Mouse (Mus musculus) heart, postnatal 36 days (tissue): Measurements from ENCODE around the gene Def6. TPM values are rescaled to one million over a fixed set of nuclear protein-coding genes. Genes with fewer than 3 reads are reported as not detected.
A peak's percentile ranks its signal among the peaks of the same experiment; 100 is the strongest.

Source experiments
- DNase-seq, 2 experiments: peaks; one replicate each; pipeline ENCODE4 v3.0.0; 2021 to 2022
- intact Hi-C: fragments of 180-260 bp; cut with DNase I; formaldehyde crosslinking; loops from one replicate; pipeline ENCODE4 v1.15.1; 2025
- total RNA-seq, 2 experiments: library from RNA; stranded (reverse); gene quantifications; 2 replicates each; pipeline ENCODE4 v1.2.3; 2021

The Def6 gene
- total RNA-seq, 2 experiments from 2014 or later, result 3.1 to 3.2 TPM

- intact Hi-C loops, result loop anchor here (2.0 kb wide), 1 partner anchor 13 kb away; no protein-coding TSS in a partner anchor
- peak; percentile 36 to 63 for DNase-seq
Observed at GRCm38 (mm10) chr17:28235982-28236635, 28.5 kb downstream of the Def6 start.

- intact Hi-C loops, result no loop called here
Observed at GRCm38 (mm10) chr17:28236636-28237015, 29.0 kb downstream of the Def6 start.

DNA sequence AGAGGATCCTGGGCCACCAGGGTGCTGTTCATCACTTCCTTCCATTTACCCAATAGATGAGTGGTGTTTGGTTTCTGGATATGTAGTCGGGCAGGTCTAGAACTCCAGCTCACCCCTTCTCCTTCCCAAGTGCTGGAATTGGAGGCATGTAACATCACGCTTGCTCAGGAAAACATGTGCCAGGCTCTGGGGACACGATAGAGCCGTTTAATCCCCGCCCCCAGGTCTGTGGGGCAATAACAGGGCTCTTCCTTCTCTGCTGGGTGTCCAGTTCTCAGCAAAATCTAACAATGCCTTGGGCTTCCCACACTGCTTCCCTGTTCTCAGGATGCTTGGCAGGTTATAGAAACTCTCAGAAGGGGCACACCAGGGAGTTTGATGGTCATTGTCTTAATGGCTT, 29.8 kb downstream of the Def6 start:
- DNase-seq, result no peak
- intact Hi-C loops, result no loop called here

More at GRCm38 (mm10) chr17:28236636-28237015, 29.0 kb downstream of the Def6 start:
- DNase-seq, result no peak

GRCm38 (mm10) chr17:28237874-28238273, 30.3 kb downstream of the Def6 start:
- DNase-seq, result no peak
- intact Hi-C loops, result no loop called here

DNA sequence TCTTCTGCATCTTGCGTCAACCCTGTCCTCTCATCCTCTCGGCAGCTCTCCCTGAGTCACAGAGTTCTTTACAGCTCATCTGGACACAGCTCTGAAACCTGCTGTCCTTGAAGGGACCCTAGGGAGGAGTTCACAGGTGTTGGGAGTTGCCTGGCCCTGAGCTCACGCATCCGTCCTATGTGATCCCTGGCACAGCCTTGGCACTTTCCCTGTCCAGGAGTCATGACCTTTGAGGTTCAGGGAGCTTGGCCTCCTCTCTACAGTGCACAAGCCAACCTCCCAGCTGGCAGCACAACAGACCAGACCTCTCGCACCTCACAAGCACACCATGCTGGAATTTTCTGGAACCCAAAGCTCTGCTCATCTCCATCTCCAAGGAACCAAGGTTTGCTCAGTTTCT, 33.3 kb downstream of the Def6 start:
- DNase-seq, result no peak
- intact Hi-C loops, result no loop called here

- DNase-seq, result no peak
- intact Hi-C loops, result no loop called here
Observed at GRCm38 (mm10) chr17:28242296-28242695, 34.7 kb downstream of the Def6 start.

- no peak for DNase-seq
- intact Hi-C loops, result no loop called here
Observed at GRCm38 (mm10) chr17:28244214-28244613, 36.6 kb downstream of the Def6 start.

DNA sequence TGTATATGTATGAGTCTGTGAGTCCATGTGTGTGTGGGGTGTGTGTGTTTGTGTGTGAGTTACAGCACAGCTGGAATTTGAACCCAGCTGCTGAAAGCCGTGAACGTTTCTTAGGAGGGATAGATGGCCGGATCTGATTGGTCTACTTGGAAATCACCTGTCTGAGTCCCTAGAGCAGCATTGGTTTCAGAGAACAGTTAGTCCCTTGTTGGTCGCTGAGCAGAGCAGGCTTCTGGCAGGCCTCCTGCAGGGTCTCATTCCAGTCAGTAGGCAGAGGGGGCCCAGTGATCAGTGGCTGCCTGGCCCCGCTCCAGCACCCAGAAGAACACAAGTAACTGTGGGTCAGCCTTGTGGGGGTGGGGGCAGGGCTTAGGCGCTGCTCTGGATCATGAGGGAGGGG, 37.1 kb downstream of the Def6 start:
- no peak for DNase-seq
- intact Hi-C loops, result no loop called here

DNA sequence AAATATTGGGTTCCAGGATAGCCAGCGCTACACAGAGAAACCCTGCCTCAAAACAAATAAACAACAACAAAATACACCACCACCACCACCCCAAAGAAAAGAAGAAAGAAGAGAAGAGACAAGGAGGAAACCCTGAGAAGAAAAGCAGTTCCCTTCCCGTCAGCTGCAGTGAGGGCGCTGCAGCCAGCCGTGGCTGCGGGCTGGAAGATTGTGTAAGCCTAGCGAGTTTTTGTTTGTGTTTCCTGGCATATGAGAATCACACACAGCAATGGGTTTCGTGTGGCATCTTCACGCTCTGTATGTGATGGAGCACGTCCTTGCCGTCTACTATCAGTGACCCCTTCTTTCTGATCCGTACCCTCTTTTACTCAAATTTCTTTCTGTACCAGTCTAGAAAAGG, 39.1 kb downstream of the Def6 start:
- DNase-seq, result no peak
- intact Hi-C loops, result no loop called here

- peak in 1 of 2 experiments; percentile 51 for DNase-seq
- intact Hi-C loops, result loop anchor here (2.0 kb wide), 1 partner anchor 13 kb away; no protein-coding TSS in a partner anchor
Observed at GRCm38 (mm10) chr17:28247613-28248012, 40.0 kb downstream of the Def6 start.

GRCm38 (mm10) chr17:28249062-28249461, 41.5 kb downstream of the Def6 start:
- intact Hi-C loops, result loop anchor here (2.0 kb wide), 1 partner anchor 14 kb away; no protein-coding TSS in a partner anchor
- no peak for DNase-seq

DNA sequence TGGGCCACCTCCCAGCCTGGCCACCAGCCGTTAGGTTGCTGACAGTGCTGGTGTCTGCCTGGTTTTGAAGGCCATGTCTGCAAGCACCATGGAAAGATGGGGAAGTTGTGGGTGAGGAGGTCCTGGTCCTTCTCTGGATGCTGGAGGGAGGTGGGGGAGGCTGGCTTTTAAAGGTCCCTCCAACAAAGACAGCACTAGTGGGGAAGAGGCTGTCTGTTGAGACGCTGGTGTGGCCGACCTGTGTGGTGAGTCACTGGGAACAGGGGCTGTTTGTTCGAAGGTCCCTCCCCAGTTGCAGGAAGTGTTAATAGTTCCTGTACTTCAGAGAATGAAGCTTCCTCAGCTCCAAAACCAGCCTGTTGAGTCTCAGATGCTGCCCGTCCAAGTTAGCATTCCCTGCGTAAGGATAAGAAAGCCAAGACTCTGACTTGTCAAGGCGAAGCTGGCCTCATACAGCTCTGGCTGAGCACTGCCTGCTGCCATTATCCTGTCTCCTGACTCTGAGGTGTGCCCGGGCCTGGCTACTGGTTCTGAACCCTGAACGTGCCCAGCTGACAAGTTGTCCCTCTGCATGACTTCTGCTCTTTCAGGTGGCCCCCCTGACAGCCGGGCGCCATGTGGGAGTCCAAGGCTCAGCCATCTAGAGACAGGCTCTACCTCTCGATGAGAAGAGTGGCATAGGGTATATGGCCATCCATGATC, 44.2 kb downstream of the Def6 start:
- intact Hi-C loops, result no loop called here
- no peak for DNase-seq

DNA sequence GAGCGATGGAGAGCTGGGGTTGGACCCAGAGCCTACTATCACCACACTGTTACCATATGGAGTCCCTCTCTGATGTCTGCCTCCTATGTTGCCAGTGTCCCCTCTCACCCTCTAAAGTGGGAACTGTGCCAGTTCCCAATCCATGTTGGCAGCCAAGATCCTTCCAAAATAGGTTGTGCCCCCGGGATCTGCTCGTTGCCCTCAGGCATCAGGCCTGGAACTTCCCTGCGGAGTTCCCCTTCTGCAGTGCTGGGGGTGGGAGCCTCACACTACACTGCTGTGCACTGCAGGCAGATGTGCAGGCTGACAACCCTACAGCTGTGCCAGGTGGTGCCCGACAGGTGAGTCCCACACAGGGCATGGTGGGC, 44.7 kb downstream of the Def6 start:
- DNase-seq, result no peak
- intact Hi-C loops, result no loop called here

- intact Hi-C loops, result no loop called here
- peak in 1 of 2 experiments; percentile 24 for DNase-seq
Observed at GRCm38 (mm10) chr17:28253216-28253615, 45.6 kb downstream of the Def6 start.

- intact Hi-C loops, result no loop called here
- no peak for DNase-seq
Observed at GRCm38 (mm10) chr17:28254804-28255203, 47.2 kb downstream of the Def6 start.

DNA sequence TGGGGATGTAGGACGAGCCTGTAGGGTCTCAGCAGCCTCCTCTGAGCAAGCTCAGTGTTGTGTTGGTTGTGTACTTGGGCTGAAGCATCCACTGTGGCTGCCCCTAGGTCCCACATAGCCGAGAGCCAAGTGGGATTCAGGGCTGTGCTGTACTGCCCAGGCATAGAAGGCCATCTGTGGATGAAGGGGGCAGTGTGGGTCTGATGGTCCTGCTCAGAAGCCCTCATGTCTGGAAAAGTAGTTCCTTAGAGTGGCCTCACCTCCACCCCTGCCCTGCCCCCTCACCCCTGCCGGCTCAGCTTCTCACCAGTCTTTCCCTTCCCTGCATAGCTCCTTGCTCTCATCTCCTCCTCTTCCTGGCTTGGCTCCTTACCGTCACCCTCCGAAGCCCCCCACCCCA, 48.1 kb downstream of the Def6 start:
- intact Hi-C loops, result no loop called here

GRCm38 (mm10) chr17:28256651-28257328, 49.2 kb downstream of the Def6 start:
- DNase-seq, result peak; percentile 69 to 82
- intact Hi-C loops, result no loop called here

More for the DNA sequence above, 48.1 kb downstream of the Def6 start:
- no peak for DNase-seq

- DNase-seq, result no peak
- intact Hi-C loops, result no loop called here
Observed at GRCm38 (mm10) chr17:28258325-28258724, 50.7 kb downstream of the Def6 start.

DNA sequence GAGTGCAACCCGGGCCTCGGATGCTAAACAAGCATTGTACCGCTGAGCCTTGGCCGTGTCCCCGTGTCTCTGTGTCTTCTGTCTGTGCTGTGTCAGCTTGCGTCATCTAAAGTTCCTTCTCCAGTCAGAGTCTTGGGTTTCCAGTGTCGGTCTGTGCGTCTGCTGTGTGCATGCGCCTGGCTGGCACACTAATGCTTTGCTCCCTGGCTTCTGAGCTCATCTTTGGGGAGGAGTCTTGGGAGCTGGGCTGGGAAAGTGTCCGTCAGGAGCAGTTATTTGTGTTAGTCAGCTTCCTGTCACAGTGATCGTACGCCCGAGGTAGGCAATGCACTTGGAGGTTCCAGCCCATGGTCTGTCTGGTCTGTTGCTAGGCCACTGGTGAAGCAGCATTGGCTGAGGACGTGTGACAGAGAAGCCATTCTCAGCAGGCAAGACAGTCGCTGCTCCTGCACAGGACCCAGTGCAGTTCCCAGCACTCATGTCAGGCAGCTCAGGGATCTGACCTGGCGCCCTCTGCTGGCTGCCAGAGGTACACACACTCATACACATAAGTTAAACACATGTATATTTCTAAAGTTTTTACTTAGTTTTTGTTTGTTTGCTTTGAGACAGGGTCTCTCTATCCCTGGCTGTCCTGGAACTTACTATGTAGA, 52.4 kb downstream of the Def6 start:
- DNase-seq, result peak in 1 of 2 experiments; percentile 37
- intact Hi-C loops, result no loop called here

DNA sequence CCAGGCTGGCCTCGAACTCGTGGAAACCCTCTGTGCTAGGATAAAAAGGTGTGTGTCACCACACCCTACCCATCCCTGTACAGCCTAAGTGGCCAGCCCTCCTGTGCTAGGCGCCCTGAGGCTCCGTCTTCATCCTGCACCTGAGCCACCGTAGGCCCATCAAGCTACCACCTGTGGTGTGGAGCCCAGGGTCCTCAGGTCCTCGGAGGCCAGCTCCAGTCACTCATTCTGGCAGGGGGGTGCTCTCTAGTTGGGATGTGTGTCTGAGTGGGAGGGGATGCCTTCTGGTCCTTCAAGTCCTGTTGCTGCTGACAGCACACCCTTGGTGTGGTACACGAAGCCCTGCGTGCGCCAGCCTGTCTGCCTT, 52.9 kb downstream of the Def6 start:
- no peak for DNase-seq
- intact Hi-C loops, result no loop called here

DNA sequence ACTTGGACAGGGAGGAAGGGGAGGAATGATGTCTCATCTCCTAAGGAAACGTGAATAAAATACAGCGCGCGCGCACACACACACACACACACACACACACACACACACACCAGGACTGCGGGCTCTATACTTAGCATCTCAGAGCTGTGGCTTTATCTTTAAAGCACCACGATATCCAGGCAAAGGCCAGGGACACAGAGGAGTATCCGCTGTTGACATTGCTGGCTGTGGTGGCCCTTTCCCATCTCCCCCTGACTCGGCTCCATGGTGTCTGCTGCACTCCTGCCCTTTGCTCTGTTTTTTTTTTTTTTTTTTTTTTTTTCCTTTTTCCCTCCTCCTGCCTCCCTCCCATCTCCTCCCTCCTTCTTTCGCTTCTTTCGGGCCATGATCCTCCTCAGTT, 54.2 kb downstream of the Def6 start:
- DNase-seq, result no peak
- intact Hi-C loops, result no loop called here
